Mouse (Mus musculus): ENCODE measurements around the gene Ccdc96. TPM values are rescaled to one million over a fixed set of nuclear protein-coding genes. Genes with fewer than 3 reads are reported as not detected.

Ccdc96 gene
- polyA plus RNA-seq, 1 experiment from 2014 or later, result 2.8 TPM

Other genes starting within 250 kb of the Ccdc96 start
- 11.1 and 12.6 TPM in 2 replicates for gene Sorcs2, start 86.4 kb upstream of the Ccdc96 start, polyA plus RNA-seq (2014; fragmentation: Nextera tagmentation; extraction: Ambion mirVana)
- gene Grpel1, start 19.6 kb upstream of the Ccdc96 start, polyA plus RNA-seq (2014; fragmentation: Nextera tagmentation; extraction: Ambion mirVana), result 42.2 and 46.8 TPM in 2 replicates
- 5.3 and 5.4 TPM in 2 replicates for gene Tada2b, start 303 bp upstream of the Ccdc96 start, polyA plus RNA-seq (2014; fragmentation: Nextera tagmentation; extraction: Ambion mirVana)
- 74.0 and 86.3 TPM in 2 replicates for gene Tbc1d14, start 108.7 kb downstream of the Ccdc96 start, polyA plus RNA-seq (2014; fragmentation: Nextera tagmentation; extraction: Ambion mirVana)
- 46.8 and 50.7 TPM in 2 replicates for gene D5Ertd579e, start 211.4 kb downstream of the Ccdc96 start, polyA plus RNA-seq (2014; fragmentation: Nextera tagmentation; extraction: Ambion mirVana)

All from neural tube, embryonic 14.5 days (tissue).